Mouse (Mus musculus): ENCODE measurements around the gene Pdxk. TPM values are rescaled to one million over a fixed set of nuclear protein-coding genes. Genes with fewer than 3 reads are reported as not detected.
A peak's percentile ranks its signal among the peaks of the same experiment; 100 is the strongest.

Gene Pdxk
- polyA plus RNA-seq, 1 experiment from 2014 or later: 13.2 TPM

DNA sequence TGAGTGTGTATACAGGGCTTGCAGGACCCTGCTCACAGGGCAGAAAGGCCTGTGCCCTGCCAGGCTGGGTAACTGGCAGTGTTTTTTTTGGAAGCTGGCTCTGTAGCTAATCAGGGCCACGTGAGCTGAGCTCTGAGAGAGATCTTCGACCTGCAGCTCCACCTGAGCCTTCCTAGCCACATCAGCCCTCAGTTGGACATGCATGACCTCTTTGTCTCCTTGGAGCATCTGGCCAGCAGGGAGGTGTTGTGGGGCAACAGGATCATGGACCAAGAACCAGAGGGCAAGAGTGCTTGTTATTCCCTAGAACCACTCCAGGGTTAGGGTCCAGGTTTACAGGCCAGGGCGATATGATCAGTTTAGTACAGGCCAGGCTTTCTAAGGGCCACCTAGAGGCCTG lies 17.4 kb downstream of the Pdxk start:
- no peaks in the 10 kb centered on the region for H3K27me3 ChIP-seq (ENCODE audit: control insufficient read depth, insufficient read depth, low read length)
- no peaks in the 10 kb centered on the region for H3K4me1 ChIP-seq (ENCODE audit: control insufficient read depth, insufficient read depth, low read length)
- H3K9me3 ChIP-seq (ENCODE audit: control insufficient read depth, low read length): no peaks in the 10 kb centered on the region
- no peak for ATAC-seq (ENCODE audit: low FRiP score, low TSS enrichment)
- H3K9ac ChIP-seq (ENCODE audit: low read depth, low read length): no peak overlapping the region
- no peak overlapping the region for H3K4me2 ChIP-seq (replicated peaks; ENCODE audit: low read depth, low read length)
- H3K4me3 ChIP-seq (ENCODE audit: low read length): no peak overlapping the region
- H3K36me3 ChIP-seq (ENCODE audit: control insufficient read depth, insufficient read depth, low read length): peaks cover 21% of the 10 kb centered on the region; the same call in 1 of the 2 replicates
- 81% methylated on average over 3 of the region's 3 CpGs for WGBS
- H3K27ac ChIP-seq (ENCODE audit: low read depth, low read length): no peak overlapping the region

- Histone ChIP-seq H3K36me3 (ENCODE audit: control insufficient read depth, insufficient read depth, low read length) (peaks cover 21% of the 10 kb centered on the region; the same call in 1 of the 2 replicates), H3K27me3 (ENCODE audit: control insufficient read depth, insufficient read depth, low read length) (no peaks in the 10 kb centered on the region), H3K4me2 (replicated peaks; ENCODE audit: low read depth, low read length) (no peak overlapping the region), H3K27ac (ENCODE audit: low read depth, low read length) (no peak overlapping the region), H3K9ac (ENCODE audit: low read depth, low read length) (no peak overlapping the region), H3K9me3 (ENCODE audit: control insufficient read depth, low read length) (no peaks in the 10 kb centered on the region), H3K4me1 (ENCODE audit: control insufficient read depth, insufficient read depth, low read length) (no peaks in the 10 kb centered on the region), H3K4me3 (ENCODE audit: low read length) (no peak overlapping the region)
- 97% methylated on average over 3 of the region's 3 CpGs for WGBS
- no peak for ATAC-seq (ENCODE audit: low FRiP score, low TSS enrichment)
Observed at GRCm38 (mm10) chr10:78446195-78446594, 18.6 kb downstream of the Pdxk start.

DNA sequence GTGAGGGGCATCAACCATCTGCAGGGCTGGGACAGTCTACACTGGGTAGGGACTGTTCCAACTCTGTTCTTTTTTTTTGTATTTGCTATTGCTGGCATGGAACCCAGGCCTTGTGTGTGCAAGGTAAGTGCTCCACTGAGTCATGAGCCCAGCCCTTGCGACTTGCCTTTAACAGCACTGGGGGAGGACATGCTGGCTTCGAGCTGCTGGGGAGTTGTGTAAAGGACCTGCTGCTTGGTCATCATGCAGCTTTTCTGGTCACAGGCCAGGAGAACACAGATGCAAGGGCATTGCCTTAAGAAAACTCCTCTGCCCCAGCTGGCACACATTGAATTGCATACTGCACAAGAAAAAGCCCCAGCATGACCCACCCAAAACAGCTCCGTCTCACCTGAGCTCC lies 22.5 kb downstream of the Pdxk start:
- Histone ChIP-seq H3K27ac (ENCODE audit: low read depth, low read length) (no peak overlapping the region), H3K9me3 (ENCODE audit: control insufficient read depth, low read length) (no peaks in the 10 kb centered on the region), H3K4me2 (replicated peaks; ENCODE audit: low read depth, low read length) (no peak overlapping the region), H3K4me1 (ENCODE audit: control insufficient read depth, insufficient read depth, low read length) (no peaks in the 10 kb centered on the region), H3K9ac (ENCODE audit: low read depth, low read length) (no peak overlapping the region), H3K36me3 (ENCODE audit: control insufficient read depth, insufficient read depth, low read length) (peaks cover 9% of the 10 kb centered on the region; the same call in 1 of the 2 replicates), H3K27me3 (ENCODE audit: control insufficient read depth, insufficient read depth, low read length) (no peaks in the 10 kb centered on the region), H3K4me3 (ENCODE audit: low read length) (no peak overlapping the region)
- ATAC-seq (ENCODE audit: low FRiP score, low TSS enrichment): no peak
- 94% methylated on average over 3 of the region's 3 CpGs for WGBS

- Histone ChIP-seq H3K27ac (ENCODE audit: low read depth, low read length) (no peak overlapping the region), H3K9me3 (ENCODE audit: control insufficient read depth, low read length) (no peaks in the 10 kb centered on the region), H3K9ac (ENCODE audit: low read depth, low read length) (no peak overlapping the region), H3K4me3 (ENCODE audit: low read length) (no peak overlapping the region), H3K4me2 (replicated peaks; ENCODE audit: low read depth, low read length) (no peak overlapping the region), H3K36me3 (ENCODE audit: control insufficient read depth, insufficient read depth, low read length) (peaks cover 6% of the 10 kb centered on the region; the same call in 1 of the 2 replicates), H3K27me3 (ENCODE audit: control insufficient read depth, insufficient read depth, low read length) (no peaks in the 10 kb centered on the region), H3K4me1 (ENCODE audit: control insufficient read depth, insufficient read depth, low read length) (no peaks in the 10 kb centered on the region)
- ATAC-seq (ENCODE audit: low FRiP score, low TSS enrichment): no peak
- 84% methylated on average over 5 of the region's 5 CpGs for WGBS
Observed at GRCm38 (mm10) chr10:78441606-78442005, 23.2 kb downstream of the Pdxk start.

DNA sequence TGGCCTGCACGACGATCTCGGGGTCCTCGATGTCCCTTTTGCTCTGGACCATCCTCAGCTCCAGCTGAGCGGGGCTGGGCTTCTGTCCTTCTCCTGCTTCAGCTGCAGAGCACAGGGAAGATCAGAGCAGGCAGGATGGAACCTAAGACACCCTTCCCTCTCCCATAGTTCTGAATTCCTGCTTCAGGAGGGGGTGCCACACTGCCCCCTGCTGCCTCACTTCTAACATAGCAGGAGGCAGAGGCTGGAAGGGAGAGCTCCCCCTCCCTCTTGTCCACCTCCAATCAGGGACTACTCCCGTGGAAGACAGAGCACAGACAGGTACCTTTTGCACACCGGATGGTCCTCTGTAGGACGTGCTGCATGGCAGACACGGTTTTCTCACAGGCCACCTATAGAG lies 24.0 kb downstream of the Pdxk start:
- Histone ChIP-seq H3K4me1 (ENCODE audit: control insufficient read depth, insufficient read depth, low read length) (no peaks in the 10 kb centered on the region), H3K27ac (ENCODE audit: low read depth, low read length) (no peak overlapping the region), H3K4me3 (ENCODE audit: low read length) (no peak overlapping the region), H3K27me3 (ENCODE audit: control insufficient read depth, insufficient read depth, low read length) (no peaks in the 10 kb centered on the region), H3K9ac (ENCODE audit: low read depth, low read length) (no peak overlapping the region), H3K36me3 (ENCODE audit: control insufficient read depth, insufficient read depth, low read length) (peaks cover 6% of the 10 kb centered on the region; the same call in 1 of the 2 replicates), H3K4me2 (replicated peaks; ENCODE audit: low read depth, low read length) (no peak overlapping the region), H3K9me3 (ENCODE audit: control insufficient read depth, low read length) (no peaks in the 10 kb centered on the region)
- no peak for ATAC-seq (ENCODE audit: low FRiP score, low TSS enrichment)
- WGBS: 76% methylated on average over 9 of the region's 9 CpGs

DNA sequence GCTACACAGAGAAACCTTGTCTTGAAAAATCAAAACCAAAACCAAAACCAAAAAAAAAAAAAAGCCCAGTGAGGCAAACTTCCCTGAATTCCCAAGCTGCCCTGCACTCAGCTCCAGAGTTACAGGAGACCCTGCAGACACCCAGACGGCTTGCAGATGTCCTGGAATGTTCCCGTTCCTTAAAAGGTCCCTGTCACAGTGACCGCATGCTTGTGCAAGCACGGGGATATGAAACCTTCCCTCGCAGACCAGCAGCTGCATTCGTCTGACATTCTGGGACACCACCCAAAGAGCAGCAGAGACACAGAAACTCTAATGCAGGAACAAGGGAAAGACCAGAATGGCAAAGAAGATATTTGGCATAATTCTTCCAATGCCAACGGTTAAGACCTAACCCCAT lies 24.8 kb downstream of the Pdxk start:
- peaks cover 3% of the 10 kb centered on the region; the same call in 1 of the 2 replicates for H3K36me3 ChIP-seq (ENCODE audit: control insufficient read depth, insufficient read depth, low read length)
- no peaks in the 10 kb centered on the region for H3K9me3 ChIP-seq (ENCODE audit: control insufficient read depth, low read length)
- ATAC-seq (ENCODE audit: low FRiP score, low TSS enrichment): no peak
- no peak overlapping the region for H3K27ac ChIP-seq (ENCODE audit: low read depth, low read length)
- no peaks in the 10 kb centered on the region for H3K4me1 ChIP-seq (ENCODE audit: control insufficient read depth, insufficient read depth, low read length)
- no peaks in the 10 kb centered on the region for H3K27me3 ChIP-seq (ENCODE audit: control insufficient read depth, insufficient read depth, low read length)
- 86% methylated on average over 7 of the region's 7 CpGs for WGBS
- no peak overlapping the region for H3K9ac ChIP-seq (ENCODE audit: low read depth, low read length)
- H3K4me2 ChIP-seq (replicated peaks; ENCODE audit: low read depth, low read length): no peak overlapping the region
- H3K4me3 ChIP-seq (ENCODE audit: low read length): no peak overlapping the region

GRCm38 (mm10) chr10:78439550-78439949 lies 25.2 kb downstream of the Pdxk start:
- H3K4me2 ChIP-seq (replicated peaks; ENCODE audit: low read depth, low read length): no peak overlapping the region
- no peak for ATAC-seq (ENCODE audit: low FRiP score, low TSS enrichment)
- no peak overlapping the region for H3K27ac ChIP-seq (ENCODE audit: low read depth, low read length)
- WGBS: 67% methylated on average over 5 of the region's 5 CpGs
- no peak overlapping the region for H3K4me3 ChIP-seq (ENCODE audit: low read length)
- no peaks in the 10 kb centered on the region for H3K4me1 ChIP-seq (ENCODE audit: control insufficient read depth, insufficient read depth, low read length)
- H3K27me3 ChIP-seq (ENCODE audit: control insufficient read depth, insufficient read depth, low read length): no peaks in the 10 kb centered on the region
- no peak overlapping the region for H3K9ac ChIP-seq (ENCODE audit: low read depth, low read length)
- no peaks in the 10 kb centered on the region for H3K9me3 ChIP-seq (ENCODE audit: control insufficient read depth, low read length)
- peaks cover 3% of the 10 kb centered on the region; the same call in 1 of the 2 replicates for H3K36me3 ChIP-seq (ENCODE audit: control insufficient read depth, insufficient read depth, low read length)

DNA sequence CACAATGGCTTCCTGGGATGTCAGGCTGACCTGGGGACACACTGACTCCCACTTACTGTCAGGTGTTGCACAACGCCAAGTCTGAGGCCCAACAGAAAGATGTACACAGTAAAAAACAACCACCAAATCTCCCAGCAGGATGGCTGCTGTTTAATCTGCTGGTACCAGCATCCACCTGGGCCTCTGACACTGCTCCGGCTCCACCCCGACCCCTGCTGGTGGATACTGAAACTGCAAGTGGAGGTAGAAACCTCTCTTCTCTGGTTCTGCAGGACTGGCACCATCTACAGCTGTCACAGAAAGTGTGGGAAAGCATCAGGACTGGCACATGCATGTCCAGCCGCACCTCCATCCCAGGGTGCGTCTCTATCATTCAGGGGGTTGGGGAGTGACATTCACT lies 26.7 kb downstream of the Pdxk start:
- ATAC-seq (ENCODE audit: low FRiP score, low TSS enrichment): peak; percentile 11; the same call in 1 of the 2 replicates
- Histone ChIP-seq H3K4me2 (replicated peaks; ENCODE audit: low read depth, low read length) (no peak overlapping the region), H3K4me1 (ENCODE audit: control insufficient read depth, insufficient read depth, low read length) (no peaks in the 10 kb centered on the region), H3K4me3 (ENCODE audit: low read length) (no peak overlapping the region), H3K9me3 (ENCODE audit: control insufficient read depth, low read length) (no peaks in the 10 kb centered on the region), H3K36me3 (ENCODE audit: control insufficient read depth, insufficient read depth, low read length) (peaks cover 3% of the 10 kb centered on the region; the same call in 1 of the 2 replicates), H3K9ac (ENCODE audit: low read depth, low read length) (no peak overlapping the region), H3K27me3 (ENCODE audit: control insufficient read depth, insufficient read depth, low read length) (no peaks in the 10 kb centered on the region), H3K27ac (ENCODE audit: low read depth, low read length) (no peak overlapping the region)
- WGBS: 8% methylated on average over 5 of the region's 5 CpGs

- Histone ChIP-seq H3K4me2 (replicated peaks; ENCODE audit: low read depth, low read length) (no peak overlapping the region), H3K36me3 (ENCODE audit: control insufficient read depth, insufficient read depth, low read length) (peaks cover 8% of the 10 kb centered on the region), H3K9ac (ENCODE audit: low read depth, low read length) (no peak overlapping the region), H3K4me3 (ENCODE audit: low read length) (no peak overlapping the region), H3K9me3 (ENCODE audit: control insufficient read depth, low read length) (no peaks in the 10 kb centered on the region), H3K27me3 (ENCODE audit: control insufficient read depth, insufficient read depth, low read length) (no peaks in the 10 kb centered on the region), H3K4me1 (ENCODE audit: control insufficient read depth, insufficient read depth, low read length) (no peaks in the 10 kb centered on the region), H3K27ac (ENCODE audit: low read depth, low read length) (no peak overlapping the region)
- 64% methylated on average over 3 of the region's 3 CpGs for WGBS
- no peak for ATAC-seq (ENCODE audit: low FRiP score, low TSS enrichment)
Observed at GRCm38 (mm10) chr10:78432853-78433252, 31.9 kb downstream of the Pdxk start.
